Mouse (Mus musculus): ENCODE measurements around the gene Tbccd1. TPM values are rescaled to one million over a fixed set of nuclear protein-coding genes. Genes with fewer than 3 reads are reported as not detected.
A peak's percentile ranks its signal among the peaks of the same experiment; 100 is the strongest.

Gene Tbccd1
- polyA plus RNA-seq, 1 experiment from 2014 or later, result 28.0 TPM

DNA sequence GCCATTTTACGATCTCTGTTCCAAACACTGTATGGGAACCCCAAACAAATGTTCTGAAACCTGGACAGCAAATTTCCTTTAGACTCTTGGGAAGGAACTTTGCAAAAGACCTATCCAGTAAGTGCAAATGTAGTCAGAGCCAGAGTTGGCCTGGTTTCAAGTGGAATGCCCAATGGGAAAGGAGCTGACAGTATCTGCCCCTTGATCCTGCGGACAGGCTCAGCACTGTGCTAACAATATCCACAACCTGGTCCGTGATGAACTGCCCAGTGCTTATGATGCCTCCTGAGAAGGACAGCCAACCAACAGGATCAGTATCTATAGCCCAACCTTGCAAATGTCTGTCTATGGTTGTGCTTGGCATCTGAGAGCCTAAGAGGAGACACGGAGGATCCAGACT is 12.0 kb downstream of the Tbccd1 start:
- whole genome bisulfite sequencing, result 88% methylated on average over 4 of the region's 4 CpGs
- ATAC-seq (ENCODE audit: low read depth) (no peak), DNase-seq (ENCODE audit: low spot score) (no peak)
- H3K4me1 ChIP-seq (ENCODE audit: control insufficient read depth, insufficient read depth, low read length), result peaks cover 3% of the 10 kb centered on the region; the same call in 1 of the 2 replicates
- H3K9ac ChIP-seq (ENCODE audit: low read depth, low read length), result no peak overlapping the region
- no peaks in the 10 kb centered on the region for H3K9me3 ChIP-seq (ENCODE audit: control insufficient read depth, low read length)
- H3K4me3 ChIP-seq (ENCODE audit: low read depth, low read length), result no peak overlapping the region
- no peak overlapping the region for H3K27ac ChIP-seq (replicated peaks; ENCODE audit: low read depth, low read length)
- no peak overlapping the region for H3K4me2 ChIP-seq (ENCODE audit: low read depth, low read length)
- 0 out of 2 replicates have a peak, but pooled peaks cover 5% of the 10 kb centered on the region for H3K36me3 ChIP-seq (ENCODE audit: control insufficient read depth, insufficient read depth, low read length)
- H3K27me3 ChIP-seq (replicated peaks; ENCODE audit: control insufficient read depth, insufficient read depth, low read length), result no peaks in the 10 kb centered on the region

DNA sequence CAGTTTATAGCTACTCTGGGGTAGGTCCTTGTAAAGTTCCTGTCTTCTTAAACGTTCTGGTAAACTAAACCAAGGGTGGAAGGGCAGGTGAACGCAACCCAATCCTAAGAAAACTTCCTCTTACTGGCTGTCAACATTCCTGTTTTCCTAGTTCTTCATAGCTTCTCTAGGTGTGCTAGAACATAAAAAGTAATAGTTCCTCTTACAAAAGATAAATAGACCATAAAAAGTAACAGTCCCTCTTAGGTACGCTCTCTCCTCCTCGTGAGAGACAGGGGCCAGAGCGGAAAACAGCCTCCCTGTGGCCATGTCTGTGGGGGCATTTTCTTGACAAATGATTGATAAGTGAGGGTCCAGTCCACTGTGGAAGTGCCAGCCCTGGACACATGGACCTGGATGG is 12.6 kb downstream of the Tbccd1 start:
- H3K27me3 ChIP-seq (replicated peaks; ENCODE audit: control insufficient read depth, insufficient read depth, low read length), result no peaks in the 10 kb centered on the region
- H3K4me1 ChIP-seq (ENCODE audit: control insufficient read depth, insufficient read depth, low read length), result peaks cover 3% of the 10 kb centered on the region; the same call in 1 of the 2 replicates
- DNase-seq (ENCODE audit: low spot score), result no peak
- H3K36me3 ChIP-seq (ENCODE audit: control insufficient read depth, insufficient read depth, low read length), result peaks cover 10% of the 10 kb centered on the region; the same call in 1 of the 2 replicates
- H3K4me2 ChIP-seq (ENCODE audit: low read depth, low read length), result peak overlapping the region; percentile 90
- no peak for ATAC-seq (ENCODE audit: low read depth)
- H3K9me3 ChIP-seq (ENCODE audit: control insufficient read depth, low read length), result no peaks in the 10 kb centered on the region
- H3K27ac ChIP-seq (replicated peaks; ENCODE audit: low read depth, low read length), result no peak overlapping the region
- peak overlapping the region; percentile 81 for H3K9ac ChIP-seq (ENCODE audit: low read depth, low read length)
- H3K4me3 ChIP-seq (ENCODE audit: low read depth, low read length), result peak overlapping the region; percentile 59
- 66% methylated on average over 5 of the region's 5 CpGs for WGBS

DNA sequence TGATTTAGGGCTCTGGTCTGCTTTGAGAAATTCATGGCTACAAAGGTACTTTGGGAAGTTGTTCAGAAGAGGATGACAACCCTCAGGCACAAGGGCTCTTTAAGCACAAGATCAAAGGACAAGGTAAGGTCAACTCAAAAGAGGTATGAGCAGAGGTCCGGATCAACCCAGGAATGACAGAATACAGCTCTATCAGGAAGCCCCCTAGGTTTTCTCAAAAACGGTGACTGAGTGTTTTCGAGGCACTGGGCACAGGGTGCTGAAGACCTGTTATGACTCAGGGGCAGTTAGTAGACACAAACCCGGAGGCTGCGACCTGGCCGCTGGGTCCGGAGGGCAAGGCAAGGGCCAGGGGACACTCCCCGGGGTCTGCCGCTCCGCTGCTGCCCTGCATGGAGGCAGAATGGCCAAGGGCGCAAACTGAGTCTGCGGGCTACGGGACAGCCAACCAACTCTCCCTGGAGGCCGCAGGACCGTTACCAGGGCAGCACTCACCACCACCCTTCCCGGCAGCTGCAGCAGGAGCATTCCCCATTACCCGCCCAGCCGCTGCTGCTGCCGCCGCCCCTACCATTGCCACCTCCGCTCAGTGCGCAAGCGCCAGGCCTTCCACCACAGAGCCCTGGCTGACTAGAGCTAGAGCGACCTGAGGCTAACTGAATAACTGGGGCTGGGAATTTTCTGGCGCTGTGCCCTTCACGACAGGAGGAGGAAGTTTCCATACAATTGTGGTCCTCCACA is 13.2 kb downstream of the Tbccd1 start:
- no peaks in the 10 kb centered on the region for H3K9me3 ChIP-seq (ENCODE audit: control insufficient read depth, low read length)
- H3K27me3 ChIP-seq (replicated peaks; ENCODE audit: control insufficient read depth, insufficient read depth, low read length), result no peaks in the 10 kb centered on the region
- peaks cover 3% of the 10 kb centered on the region; the same call in 1 of the 2 replicates for H3K4me1 ChIP-seq (ENCODE audit: control insufficient read depth, insufficient read depth, low read length)
- ATAC-seq (ENCODE audit: low read depth) (peak; percentile 98), DNase-seq (ENCODE audit: low spot score) (peak; percentile 95)
- H3K4me2 ChIP-seq (ENCODE audit: low read depth, low read length), result peak overlapping the region; percentile 90
- H3K27ac ChIP-seq (replicated peaks; ENCODE audit: low read depth, low read length), result no peak overlapping the region
- H3K4me3 ChIP-seq (ENCODE audit: low read depth, low read length), result peak overlapping the region; percentile 59
- peak overlapping the region; percentile 81 for H3K9ac ChIP-seq (ENCODE audit: low read depth, low read length)
- H3K36me3 ChIP-seq (ENCODE audit: control insufficient read depth, insufficient read depth, low read length), result peaks cover 14% of the 10 kb centered on the region; the same call in 1 of the 2 replicates
- 14% methylated on average over 16 of the region's 26 CpGs for WGBS

DNA sequence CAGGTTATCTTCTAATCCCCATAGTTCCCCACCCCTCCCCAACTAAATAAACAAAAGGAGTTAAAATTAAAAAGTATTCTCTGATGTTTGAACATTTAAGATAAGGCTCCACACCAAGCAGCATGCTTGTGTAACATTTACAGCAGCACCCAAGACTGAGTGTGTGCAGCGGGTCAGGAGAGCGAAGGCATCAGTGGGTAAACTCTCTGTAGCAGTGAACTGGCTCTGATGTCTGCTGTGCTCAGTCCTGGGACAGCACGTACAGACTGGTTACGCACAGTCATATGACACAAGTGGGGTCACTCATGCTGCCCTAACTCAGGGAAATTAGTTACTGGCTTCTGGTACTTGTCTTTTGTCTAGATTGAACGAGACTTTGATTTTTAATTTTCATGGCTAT is 14.6 kb downstream of the Tbccd1 start:
- peaks cover 22% of the 10 kb centered on the region for H3K36me3 ChIP-seq (ENCODE audit: control insufficient read depth, insufficient read depth, low read length)
- H3K4me3 ChIP-seq (ENCODE audit: low read depth, low read length), result no peak overlapping the region
- no peak overlapping the region for H3K4me2 ChIP-seq (ENCODE audit: low read depth, low read length)
- no peak overlapping the region for H3K9ac ChIP-seq (ENCODE audit: low read depth, low read length)
- no peaks in the 10 kb centered on the region for H3K27me3 ChIP-seq (replicated peaks; ENCODE audit: control insufficient read depth, insufficient read depth, low read length)
- H3K4me1 ChIP-seq (ENCODE audit: control insufficient read depth, insufficient read depth, low read length), result peaks cover 3% of the 10 kb centered on the region; the same call in 1 of the 2 replicates
- no peak for DNase-seq (ENCODE audit: low spot score)
- no peaks in the 10 kb centered on the region for H3K9me3 ChIP-seq (ENCODE audit: control insufficient read depth, low read length)
- no peak for ATAC-seq (ENCODE audit: low read depth)
- WGBS, result 87% methylated on average over 5 of the region's 5 CpGs
- H3K27ac ChIP-seq (replicated peaks; ENCODE audit: low read depth, low read length), result no peak overlapping the region

DNA sequence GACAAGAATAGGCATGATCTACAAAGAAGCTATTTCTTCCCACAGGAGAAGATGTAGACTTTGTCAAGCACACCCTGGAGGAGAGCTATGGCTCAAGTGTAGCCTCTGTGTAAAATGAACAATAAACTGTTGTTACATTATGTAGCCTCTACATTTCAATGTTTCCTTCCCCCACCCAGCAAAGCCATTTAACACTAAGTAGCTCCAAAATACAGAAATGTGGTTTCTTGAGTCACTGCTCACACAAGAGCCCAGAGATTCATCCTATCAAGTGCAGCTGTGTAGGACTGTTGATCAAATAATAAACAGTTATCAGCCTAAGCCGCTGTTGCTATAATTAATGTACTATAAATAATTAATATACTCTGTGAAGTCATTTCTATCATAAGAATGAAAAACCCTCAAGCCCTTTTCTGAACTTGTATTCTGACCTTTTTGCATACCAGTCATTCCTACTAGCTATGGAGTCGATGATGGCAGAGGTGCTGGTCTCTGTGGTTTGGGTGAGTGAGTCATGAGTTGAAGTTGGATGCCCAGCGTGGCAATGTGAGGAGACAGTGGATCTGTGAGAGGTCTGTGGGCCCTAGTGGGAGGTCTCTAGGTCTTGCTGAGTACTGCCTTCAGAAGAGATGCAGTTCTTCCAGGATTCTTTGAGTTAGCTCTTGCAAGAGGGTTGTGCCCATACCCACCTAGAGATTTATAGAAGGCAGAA is 18.2 kb downstream of the Tbccd1 start:
- H3K9me3 ChIP-seq (ENCODE audit: control insufficient read depth, low read length), result no peaks in the 10 kb centered on the region
- DNase-seq (ENCODE audit: low spot score) (no peak), ATAC-seq (ENCODE audit: low read depth) (no peak)
- peaks cover 29% of the 10 kb centered on the region for H3K36me3 ChIP-seq (ENCODE audit: control insufficient read depth, insufficient read depth, low read length)
- H3K4me3 ChIP-seq (ENCODE audit: low read depth, low read length), result no peak overlapping the region
- no peaks in the 10 kb centered on the region for H3K4me1 ChIP-seq (ENCODE audit: control insufficient read depth, insufficient read depth, low read length)
- 82% methylated on average over 3 of the region's 3 CpGs for WGBS
- H3K4me2 ChIP-seq (ENCODE audit: low read depth, low read length), result no peak overlapping the region
- H3K27ac ChIP-seq (replicated peaks; ENCODE audit: low read depth, low read length), result no peak overlapping the region
- H3K27me3 ChIP-seq (replicated peaks; ENCODE audit: control insufficient read depth, insufficient read depth, low read length), result no peaks in the 10 kb centered on the region
- no peak overlapping the region for H3K9ac ChIP-seq (ENCODE audit: low read depth, low read length)

DNA sequence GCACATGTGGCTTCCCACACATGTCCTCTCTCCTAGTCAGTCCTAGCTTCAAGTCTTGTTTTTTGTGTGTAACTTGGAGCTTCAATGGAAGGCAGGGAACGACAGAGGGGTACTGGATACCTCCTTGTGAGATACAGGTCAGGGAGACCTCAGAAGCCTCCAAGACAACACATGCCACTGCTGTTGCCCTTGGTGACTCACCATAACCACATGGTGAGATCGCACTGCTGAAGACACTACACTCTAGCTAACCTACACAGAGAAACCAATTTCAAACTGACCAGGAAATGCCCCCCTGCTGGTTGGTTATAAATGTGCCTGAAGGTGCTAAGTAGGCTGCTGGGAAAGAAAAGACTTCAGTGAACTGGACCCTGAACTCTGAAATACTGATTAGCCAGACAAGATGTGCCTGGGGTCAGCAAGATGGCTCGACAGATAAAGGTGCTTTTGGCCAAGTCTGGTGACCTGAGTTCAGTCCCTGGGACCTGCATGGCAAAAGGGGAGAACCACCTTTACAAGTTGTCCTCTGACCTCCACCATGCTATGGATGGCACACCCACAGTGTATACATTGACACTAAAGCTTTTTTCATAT is 24.4 kb downstream of the Tbccd1 start:
- no peak for ATAC-seq (ENCODE audit: low read depth)
- 95% methylated on average over 3 of the region's 3 CpGs for WGBS

DNA sequence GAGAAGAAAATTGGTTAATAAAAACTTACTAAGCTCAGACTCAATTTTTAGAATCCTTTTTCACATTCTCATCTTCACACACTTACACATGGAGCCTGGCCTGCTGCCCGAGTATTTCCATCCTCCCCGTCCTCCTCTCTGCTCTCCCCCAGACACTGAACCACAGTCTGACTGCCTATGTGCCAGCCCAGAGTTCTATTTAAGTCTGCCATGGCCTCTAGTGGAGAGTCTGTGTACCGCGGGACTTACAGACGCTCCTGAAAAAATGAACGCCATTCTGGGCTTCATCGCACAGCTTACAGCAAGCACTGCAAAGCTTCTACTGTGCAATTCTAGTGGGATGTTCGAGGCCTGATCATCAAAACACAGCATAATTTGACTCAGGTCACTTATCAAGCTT is 36.7 kb downstream of the Tbccd1 start:
- Histone ChIP-seq H3K4me3 (ENCODE audit: low read depth, low read length) (no peak overlapping the region), H3K27me3 (replicated peaks; ENCODE audit: control insufficient read depth, insufficient read depth, low read length) (no peaks in the 10 kb centered on the region), H3K9me3 (ENCODE audit: control insufficient read depth, low read length) (no peaks in the 10 kb centered on the region), H3K4me1 (ENCODE audit: control insufficient read depth, insufficient read depth, low read length) (no peaks in the 10 kb centered on the region), H3K9ac (ENCODE audit: low read depth, low read length) (no peak overlapping the region), H3K27ac (replicated peaks; ENCODE audit: low read depth, low read length) (no peak overlapping the region), H3K36me3 (ENCODE audit: control insufficient read depth, insufficient read depth, low read length) (peaks cover 24% of the 10 kb centered on the region), H3K4me2 (ENCODE audit: low read depth, low read length) (no peak overlapping the region)
- WGBS, result 46% methylated on average over 8 of the region's 8 CpGs
- DNase-seq (ENCODE audit: low spot score), result peak; percentile 70
- ATAC-seq (ENCODE audit: low read depth), result peak; percentile 67; the same call in 1 of the 2 replicates

More for the DNA sequence above, 24.4 kb downstream of the Tbccd1 start:
- H3K4me3 ChIP-seq (ENCODE audit: low read depth, low read length), result no peak overlapping the region
- DNase-seq (ENCODE audit: low spot score), result no peak
- H3K9ac ChIP-seq (ENCODE audit: low read depth, low read length), result no peak overlapping the region
- no peak overlapping the region for H3K4me2 ChIP-seq (ENCODE audit: low read depth, low read length)
- H3K27me3 ChIP-seq (replicated peaks; ENCODE audit: control insufficient read depth, insufficient read depth, low read length), result no peaks in the 10 kb centered on the region
- no peaks in the 10 kb centered on the region for H3K9me3 ChIP-seq (ENCODE audit: control insufficient read depth, low read length)
- peaks cover 24% of the 10 kb centered on the region for H3K36me3 ChIP-seq (ENCODE audit: control insufficient read depth, insufficient read depth, low read length)
- H3K27ac ChIP-seq (replicated peaks; ENCODE audit: low read depth, low read length), result no peak overlapping the region
- no peaks in the 10 kb centered on the region for H3K4me1 ChIP-seq (ENCODE audit: control insufficient read depth, insufficient read depth, low read length)

DNA sequence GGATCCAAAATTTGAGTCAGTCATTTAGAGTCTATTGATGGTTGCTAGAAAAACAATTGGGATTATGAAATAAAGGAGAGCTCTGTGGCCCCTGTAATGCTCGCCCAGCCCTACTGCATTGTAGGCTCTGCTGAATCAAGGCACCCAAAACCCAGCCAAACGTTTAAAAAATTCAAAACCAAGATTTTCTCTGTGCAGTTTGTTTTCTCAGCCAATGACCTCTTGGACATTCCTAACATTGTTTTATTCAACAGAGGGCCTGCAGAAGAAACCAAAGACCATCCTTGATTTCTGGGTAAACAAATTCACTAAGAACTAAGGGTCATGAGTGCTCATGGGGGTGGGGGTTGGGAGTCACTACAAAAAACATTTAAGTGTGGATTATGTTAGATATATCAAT is 46.0 kb downstream of the Tbccd1 start, which contains the start of gene Crygs:
TSS of gene Crygs (minus strand) at position 101 of the 400 bp plus-strand sequence.
- Histone ChIP-seq H3K9ac (ENCODE audit: low read depth, low read length) (no peak within 1 kb of the TSS), H3K27me3 (replicated peaks; ENCODE audit: control insufficient read depth, insufficient read depth, low read length) (no peaks in the 10 kb centered on the region), H3K4me3 (ENCODE audit: low read depth, low read length) (no peak within 1 kb of the TSS), H3K9me3 (ENCODE audit: control insufficient read depth, low read length) (no peaks in the 10 kb centered on the region), H3K27ac (replicated peaks; ENCODE audit: low read depth, low read length) (no peak within 1 kb of the TSS), H3K4me2 (ENCODE audit: low read depth, low read length) (no peak within 1 kb of the TSS), H3K4me1 (ENCODE audit: control insufficient read depth, insufficient read depth, low read length) (no peaks in the 10 kb centered on the region), H3K36me3 (ENCODE audit: control insufficient read depth, insufficient read depth, low read length) (peaks cover 6% of the 10 kb centered on the region; the same call in 1 of the 2 replicates)
- WGBS, result 64% methylated on average over 2 of the region's 2 CpGs
- DNase-seq (ENCODE audit: low spot score), result no peak
- no peak for ATAC-seq (ENCODE audit: low read depth)

Measured in embryonic facial prominence, embryonic 14.5 days (tissue).